Mouse (Mus musculus) hindbrain, embryonic 16.5 days (tissue): ENCODE measurements around the gene Lef1. TPM values are rescaled to one million over a fixed set of nuclear protein-coding genes. Genes with fewer than 3 reads are reported as not detected.

ENCODE experiments used
- ATAC-seq: fragments of 200-750 bp; cut with Nextera tagmentation; 2 replicates; pipeline ENCODE4 v1.8.0; 2017; ENCODE audit warnings: moderate TSS enrichment, moderate library complexity
- H3K27ac ChIP-seq: fragments of 300-500 bp; sonication (generic); 2 replicates; pipeline ENCODE4 v1.5.1; 2014; ENCODE audit warnings: low read depth, mild to moderate bottlenecking, control low read depth, low read length, moderate library complexity
- H3K27me3 ChIP-seq: fragments of 300-500 bp; sonication (generic); replicated peaks from 2 replicates; pipeline ENCODE4 v1.6.1; 2014; ENCODE audit warnings: low read length; ENCODE audit not compliant: control insufficient read depth, insufficient read depth
- H3K36me3 ChIP-seq: fragments of 300-500 bp; sonication (generic); 2 replicates; pipeline ENCODE4 v1.6.1; 2014; ENCODE audit warnings: mild to moderate bottlenecking, low read length, moderate library complexity, mixed read lengths; ENCODE audit not compliant: control insufficient read depth, insufficient read depth
- H3K4me1 ChIP-seq: fragments of 300-500 bp; sonication (generic); 2 replicates; pipeline ENCODE4 v1.6.1; 2014; ENCODE audit warnings: low read depth, low read length; ENCODE audit not compliant: control insufficient read depth, insufficient read depth
- H3K4me2 ChIP-seq: fragments of 300-500 bp; sonication (generic); 2 replicates; pipeline ENCODE4 v1.6.1; 2014; ENCODE audit warnings: mild to moderate bottlenecking, low read length, control low read depth, moderate library complexity
- H3K4me3 ChIP-seq: fragments of 300-500 bp; sonication (generic); 2 replicates; pipeline ENCODE4 v1.5.1; 2014; ENCODE audit warnings: mild to moderate bottlenecking, low read length, control low read depth, moderate library complexity
- H3K9ac ChIP-seq: fragments of 300-500 bp; sonication (generic); 2 replicates; pipeline ENCODE4 v1.6.1; 2014; ENCODE audit warnings: low read depth, mild to moderate bottlenecking, control low read depth, low read length, moderate library complexity
- H3K9me3 ChIP-seq: fragments of 300-500 bp; sonication (generic); 2 replicates; pipeline ENCODE4 v1.6.1; 2014; ENCODE audit warnings: mild to moderate bottlenecking, low read length, moderate library complexity; ENCODE audit not compliant: control insufficient read depth
- WGBS: fragments of 180-500 bp; shearing (Covaris S2); extraction: QIAGEN DNeasy Blood & Tissue Kit; methylation state at CpG from one replicate; pipeline ENCODE4 v1.1.7; 2014; 5-methylcytosine and 5-hydroxymethylcytosine counted together
- polyA plus RNA-seq: library from polyadenylated mRNA; unstranded; fragments of >200 nt; fragmentation: Nextera tagmentation; extraction: Ambion mirVana; gene quantifications from 2 replicates; pipeline ENCODE4 v1.2.1, GENCODE M21; 2015

Gene Lef1
- polyA plus RNA-seq, 1 experiment from 2014 or later, result 8.0 TPM

- ATAC-seq, result 0 out of 2 replicates have a peak, but pooled peaks have one; percentile 9
- no peaks in the 10 kb centered on the region for H3K36me3 ChIP-seq
These were observed 50.6 kb downstream of the Lef1 start for GRCm38 (mm10) chr3:131160921-131161320.

GRCm38 (mm10) chr3:131167731-131168130 lies 57.5 kb downstream of the Lef1 start:
- no peak overlapping the region for H3K27ac ChIP-seq
- WGBS, result 98% methylated on average over 4 of the region's 4 CpGs
- H3K4me1 ChIP-seq, result no peaks in the 10 kb centered on the region
- H3K4me3 ChIP-seq, result no peak overlapping the region
- no peaks in the 10 kb centered on the region for H3K36me3 ChIP-seq
- no peak overlapping the region for H3K9ac ChIP-seq
- H3K4me2 ChIP-seq, result no peak overlapping the region
- H3K27me3 ChIP-seq, result no peaks in the 10 kb centered on the region
- H3K9me3 ChIP-seq, result no peaks in the 10 kb centered on the region
- ATAC-seq, result no peak

More at GRCm38 (mm10) chr3:131160921-131161320, 50.6 kb downstream of the Lef1 start:
- Histone ChIP-seq H3K27me3 (no peaks in the 10 kb centered on the region), H3K27ac (no peak overlapping the region), H3K4me2 (no peak overlapping the region), H3K4me3 (no peak overlapping the region), H3K9ac (no peak overlapping the region), H3K9me3 (no peaks in the 10 kb centered on the region), H3K4me1 (0 out of 2 replicates have a peak, but pooled peaks cover 3% of the 10 kb centered on the region)
- 56% methylated on average over 7 of the region's 7 CpGs for WGBS

GRCm38 (mm10) chr3:131169161-131169560 lies 58.9 kb downstream of the Lef1 start:
- Histone ChIP-seq H3K27ac (no peak overlapping the region), H3K27me3 (no peaks in the 10 kb centered on the region), H3K4me1 (no peaks in the 10 kb centered on the region), H3K4me3 (no peak overlapping the region), H3K9ac (no peak overlapping the region), H3K36me3 (no peaks in the 10 kb centered on the region), H3K4me2 (no peak overlapping the region), H3K9me3 (no peaks in the 10 kb centered on the region)
- ATAC-seq, result no peak
- WGBS, result 94% methylated on average over 6 of the region's 6 CpGs

- WGBS, result 92% methylated on average over 6 of the region's 6 CpGs
- Histone ChIP-seq H3K27me3 (no peaks in the 10 kb centered on the region), H3K4me2 (no peak overlapping the region), H3K9me3 (no peaks in the 10 kb centered on the region), H3K27ac (no peak overlapping the region), H3K4me1 (no peaks in the 10 kb centered on the region), H3K9ac (no peak overlapping the region), H3K36me3 (no peaks in the 10 kb centered on the region), H3K4me3 (no peak overlapping the region)
- ATAC-seq, result no peak
These were observed 59.9 kb downstream of the Lef1 start for GRCm38 (mm10) chr3:131170099-131170643.

GRCm38 (mm10) chr3:131171292-131171960 lies 61.2 kb downstream of the Lef1 start:
- Histone ChIP-seq H3K36me3 (no peaks in the 10 kb centered on the region), H3K9me3 (no peaks in the 10 kb centered on the region), H3K27ac (no peak overlapping the region), H3K4me3 (no peak overlapping the region), H3K27me3 (no peaks in the 10 kb centered on the region), H3K9ac (no peak overlapping the region), H3K4me2 (no peak overlapping the region), H3K4me1 (no peaks in the 10 kb centered on the region)
- ATAC-seq, result no peak
- 53% methylated on average over 11 of the region's 11 CpGs for WGBS

- Histone ChIP-seq H3K4me2 (no peak overlapping the region), H3K4me1 (no peaks in the 10 kb centered on the region), H3K9ac (no peak overlapping the region), H3K4me3 (no peak overlapping the region), H3K9me3 (no peaks in the 10 kb centered on the region), H3K27ac (no peak overlapping the region), H3K27me3 (no peaks in the 10 kb centered on the region), H3K36me3 (no peaks in the 10 kb centered on the region)
- ATAC-seq, result no peak
- WGBS, result 86% methylated on average over 4 of the region's 4 CpGs
These were observed 62.0 kb downstream of the Lef1 start for GRCm38 (mm10) chr3:131172293-131172692.

GRCm38 (mm10) chr3:131181006-131181405 lies 70.7 kb downstream of the Lef1 start:
- WGBS, result 80% methylated on average over 11 of the region's 11 CpGs
- Histone ChIP-seq H3K36me3 (no peaks in the 10 kb centered on the region), H3K4me2 (no peak overlapping the region), H3K27me3 (no peaks in the 10 kb centered on the region), H3K27ac (no peak overlapping the region), H3K4me3 (no peak overlapping the region), H3K9ac (no peak overlapping the region), H3K4me1 (no peaks in the 10 kb centered on the region; the same call in 1 of the 2 replicates), H3K9me3 (no peaks in the 10 kb centered on the region)
- ATAC-seq, result no peak; the same call in 1 of the 2 replicates

- peak; percentile 72 for ATAC-seq
- Histone ChIP-seq H3K9me3 (no peaks in the 10 kb centered on the region), H3K36me3 (no peaks in the 10 kb centered on the region), H3K4me3 (no peak overlapping the region), H3K27ac (no peak overlapping the region), H3K9ac (no peak overlapping the region), H3K4me2 (no peak overlapping the region), H3K4me1 (no peaks in the 10 kb centered on the region; the same call in 1 of the 2 replicates), H3K27me3 (no peaks in the 10 kb centered on the region)
- 43% methylated on average over 6 of the region's 6 CpGs for WGBS
These were observed 71.9 kb downstream of the Lef1 start for GRCm38 (mm10) chr3:131182158-131182557.

- Histone ChIP-seq H3K36me3 (no peaks in the 10 kb centered on the region), H3K27me3 (no peaks in the 10 kb centered on the region), H3K9ac (no peak overlapping the region), H3K9me3 (no peaks in the 10 kb centered on the region), H3K4me2 (no peak overlapping the region), H3K27ac (no peak overlapping the region), H3K4me1 (no peaks in the 10 kb centered on the region; the same call in 1 of the 2 replicates), H3K4me3 (no peak overlapping the region)
- WGBS, result 74% methylated on average over 5 of the region's 5 CpGs
- no peak for ATAC-seq
These were observed 75.9 kb downstream of the Lef1 start for GRCm38 (mm10) chr3:131186193-131186592.
